Mouse (Mus musculus): ENCODE results near the gene Csnk1d. TPM values are rescaled to one million over a fixed set of nuclear protein-coding genes. Genes with fewer than 3 reads are reported as not detected.

Gene Csnk1d
- polyA plus RNA-seq, 1 experiment = 49.2 TPM

DNA sequence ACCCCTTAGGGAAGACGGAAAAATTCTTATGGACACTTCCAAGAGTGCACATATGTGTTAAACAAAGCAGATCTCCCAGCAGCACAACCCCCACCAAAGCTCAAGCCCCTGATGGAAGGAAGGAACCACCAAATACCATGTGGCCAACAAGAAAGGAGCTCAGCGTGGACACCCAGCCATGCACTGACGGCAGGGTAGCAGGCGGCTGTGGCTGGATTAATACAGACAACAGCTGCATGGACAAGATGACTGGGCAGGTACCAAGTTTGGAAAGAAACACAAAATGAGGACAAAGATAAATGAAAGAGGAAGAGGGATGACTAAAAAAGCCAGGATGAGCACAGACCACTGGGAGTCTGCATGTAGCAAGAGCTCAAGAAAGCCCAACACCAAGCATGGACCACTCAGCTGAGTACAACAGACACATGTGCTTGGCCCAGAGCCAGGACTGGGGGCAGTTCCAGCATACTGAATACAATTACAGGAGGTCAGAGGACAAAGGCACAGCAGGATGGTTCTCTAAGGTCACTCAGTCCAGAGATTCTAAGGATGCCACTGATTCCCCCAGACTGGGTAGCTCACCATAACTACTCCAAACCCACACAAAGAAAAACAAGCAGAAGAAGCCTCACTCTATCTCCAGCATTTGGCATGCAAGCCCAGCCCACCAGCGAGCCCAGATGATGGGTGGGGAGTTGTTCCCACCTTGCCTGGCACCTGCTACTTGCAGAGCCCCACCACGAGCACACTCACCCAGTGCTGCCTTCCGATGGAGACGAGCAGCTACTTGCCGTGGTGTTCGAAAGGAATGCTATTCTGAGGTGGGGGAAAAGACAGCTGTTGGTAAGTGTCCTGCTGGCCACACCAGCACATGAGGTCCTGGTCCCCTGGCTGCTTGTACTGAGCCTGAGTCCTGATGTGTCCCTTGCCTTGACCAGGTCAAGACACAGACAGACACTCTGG is 26.7 kb downstream of the Csnk1d start:
- WGBS = 94% methylated on average over 10 of the region's 10 CpGs
- Histone ChIP-seq H3K4me1 (ENCODE audit: control insufficient read depth, insufficient read depth, insufficient read length) (0 out of 2 replicates have a peak, but pooled peaks cover 4% of the 10 kb centered on the region), H3K27me3 (ENCODE audit: control insufficient read depth, insufficient read depth, low read length) (no peaks in the 10 kb centered on the region), H3K4me3 (ENCODE audit: extremely low read depth, insufficient read depth, insufficient read length) (no peak overlapping the region), H3K36me3 (ENCODE audit: control insufficient read depth, insufficient read depth, low read length) (peaks cover 55% of the 10 kb centered on the region), H3K27ac (ENCODE audit: insufficient read depth, low read length) (no peak overlapping the region)
- TF ChIP-seq POLR2A (IDR thresholded peaks at IDR 0.05; ENCODE audit: low read depth, low read length) (no peak), CTCF (IDR thresholded peaks at IDR 0.05; ENCODE audit: extremely low read depth, insufficient read depth, insufficient read length, insufficient replicate concordance) (no peak)
- no peak for DNase-seq (ENCODE audit: low read depth in 1 of 2, low spot score in 2 of 2)

DNA sequence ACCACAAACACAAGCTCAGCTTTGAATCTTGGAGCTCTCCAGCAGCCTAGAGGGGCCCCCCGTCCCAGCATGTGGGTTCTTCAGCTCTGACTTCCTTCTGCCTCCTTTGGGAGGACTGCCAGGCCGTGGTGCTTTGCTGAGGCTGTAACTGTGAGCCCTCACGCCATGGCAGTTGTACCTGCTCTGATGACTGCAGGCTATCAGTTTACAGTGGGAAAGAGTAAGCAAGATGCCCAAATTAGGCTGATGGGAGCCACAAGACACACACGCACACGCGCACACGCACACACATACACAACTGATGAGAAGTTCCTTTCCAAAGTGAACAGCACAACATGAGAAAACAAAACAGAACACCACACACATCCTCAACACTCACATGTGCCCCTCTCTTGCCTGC is 28.2 kb downstream of the Csnk1d start:
- peaks cover 47% of the 10 kb centered on the region for H3K36me3 ChIP-seq (ENCODE audit: control insufficient read depth, insufficient read depth, low read length)

GRCm38 (mm10) chr11:120962050-120962771 is 28.9 kb downstream of the Csnk1d start:
- TF ChIP-seq POLR2A (IDR thresholded peaks at IDR 0.05; ENCODE audit: low read depth, low read length) (no peak), CTCF (IDR thresholded peaks at IDR 0.05; ENCODE audit: extremely low read depth, insufficient read depth, insufficient read length, insufficient replicate concordance) (no peak)
- H3K27me3 ChIP-seq (ENCODE audit: control insufficient read depth, insufficient read depth, low read length) = no peaks in the 10 kb centered on the region
- H3K36me3 ChIP-seq (ENCODE audit: control insufficient read depth, insufficient read depth, low read length) = peaks cover 44% of the 10 kb centered on the region
- WGBS = 90% methylated on average over 13 of the region's 13 CpGs
- DNase-seq (ENCODE audit: low read depth in 1 of 2, low spot score in 2 of 2) = no peak
- H3K4me3 ChIP-seq (ENCODE audit: extremely low read depth, insufficient read depth, insufficient read length) = no peak overlapping the region
- no peak overlapping the region for H3K27ac ChIP-seq (ENCODE audit: insufficient read depth, low read length)
- 0 out of 2 replicates have a peak, but pooled peaks cover 4% of the 10 kb centered on the region for H3K4me1 ChIP-seq (ENCODE audit: control insufficient read depth, insufficient read depth, insufficient read length)

More for the DNA sequence above, 28.2 kb downstream of the Csnk1d start:
- no peak for TF ChIP-seq POLR2A (IDR thresholded peaks at IDR 0.05; ENCODE audit: low read depth, low read length)
- no peak for TF ChIP-seq CTCF (IDR thresholded peaks at IDR 0.05; ENCODE audit: extremely low read depth, insufficient read depth, insufficient read length, insufficient replicate concordance)
- Histone ChIP-seq H3K4me1 (ENCODE audit: control insufficient read depth, insufficient read depth, insufficient read length) (0 out of 2 replicates have a peak, but pooled peaks cover 4% of the 10 kb centered on the region), H3K27me3 (ENCODE audit: control insufficient read depth, insufficient read depth, low read length) (no peaks in the 10 kb centered on the region), H3K4me3 (ENCODE audit: extremely low read depth, insufficient read depth, insufficient read length) (no peak overlapping the region), H3K27ac (ENCODE audit: insufficient read depth, low read length) (no peak overlapping the region)
- 87% methylated on average over 7 of the region's 7 CpGs for WGBS
- DNase-seq (ENCODE audit: low read depth in 1 of 2, low spot score in 2 of 2) = no peak

DNA sequence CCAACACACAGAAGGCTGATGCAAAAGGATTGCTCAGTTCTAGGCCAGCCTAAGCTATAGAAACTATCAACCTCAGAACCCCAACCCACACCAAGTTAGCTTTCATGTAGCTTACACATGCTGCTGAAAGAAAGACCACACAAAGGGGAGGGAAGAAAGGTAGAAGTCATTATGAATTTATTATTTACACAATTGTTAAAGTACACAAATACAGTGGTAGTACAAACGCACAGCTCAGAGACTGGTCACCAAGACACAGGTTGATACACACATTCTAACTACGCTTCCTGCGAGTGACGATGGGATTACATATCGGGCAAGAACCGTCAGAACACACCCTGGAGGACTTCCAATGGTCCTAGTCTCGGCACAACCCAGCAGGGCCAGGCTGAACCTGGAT is 29.5 kb downstream of the Csnk1d start:
- 92% methylated on average over 7 of the region's 7 CpGs for WGBS
- no peak overlapping the region for H3K27ac ChIP-seq (ENCODE audit: insufficient read depth, low read length)
- no peak for TF ChIP-seq CTCF (IDR thresholded peaks at IDR 0.05; ENCODE audit: extremely low read depth, insufficient read depth, insufficient read length, insufficient replicate concordance)
- TF ChIP-seq POLR2A (IDR thresholded peaks at IDR 0.05; ENCODE audit: low read depth, low read length) = no peak
- H3K27me3 ChIP-seq (ENCODE audit: control insufficient read depth, insufficient read depth, low read length) = no peaks in the 10 kb centered on the region
- 0 out of 2 replicates have a peak, but pooled peaks cover 4% of the 10 kb centered on the region for H3K4me1 ChIP-seq (ENCODE audit: control insufficient read depth, insufficient read depth, insufficient read length)
- H3K36me3 ChIP-seq (ENCODE audit: control insufficient read depth, insufficient read depth, low read length) = peaks cover 44% of the 10 kb centered on the region
- H3K4me3 ChIP-seq (ENCODE audit: extremely low read depth, insufficient read depth, insufficient read length) = no peak overlapping the region
- no peak for DNase-seq (ENCODE audit: low read depth in 1 of 2, low spot score in 2 of 2)

- TF ChIP-seq CTCF (IDR thresholded peaks at IDR 0.05; ENCODE audit: extremely low read depth, insufficient read depth, insufficient read length, insufficient replicate concordance) = no peak
- no peak for TF ChIP-seq POLR2A (IDR thresholded peaks at IDR 0.05; ENCODE audit: low read depth, low read length)
- Histone ChIP-seq H3K36me3 (ENCODE audit: control insufficient read depth, insufficient read depth, low read length) (peaks cover 34% of the 10 kb centered on the region), H3K27ac (ENCODE audit: insufficient read depth, low read length) (no peak overlapping the region), H3K4me3 (ENCODE audit: extremely low read depth, insufficient read depth, insufficient read length) (no peak overlapping the region), H3K4me1 (ENCODE audit: control insufficient read depth, insufficient read depth, insufficient read length) (0 out of 2 replicates have a peak, but pooled peaks cover 4% of the 10 kb centered on the region), H3K27me3 (ENCODE audit: control insufficient read depth, insufficient read depth, low read length) (no peaks in the 10 kb centered on the region)
- 67% methylated on average over 1 of the region's 1 CpGs for WGBS
- DNase-seq (ENCODE audit: low read depth in 1 of 2, low spot score in 2 of 2) = no peak
Observed at GRCm38 (mm10) chr11:120960248-120960647, 30.9 kb downstream of the Csnk1d start.

DNA sequence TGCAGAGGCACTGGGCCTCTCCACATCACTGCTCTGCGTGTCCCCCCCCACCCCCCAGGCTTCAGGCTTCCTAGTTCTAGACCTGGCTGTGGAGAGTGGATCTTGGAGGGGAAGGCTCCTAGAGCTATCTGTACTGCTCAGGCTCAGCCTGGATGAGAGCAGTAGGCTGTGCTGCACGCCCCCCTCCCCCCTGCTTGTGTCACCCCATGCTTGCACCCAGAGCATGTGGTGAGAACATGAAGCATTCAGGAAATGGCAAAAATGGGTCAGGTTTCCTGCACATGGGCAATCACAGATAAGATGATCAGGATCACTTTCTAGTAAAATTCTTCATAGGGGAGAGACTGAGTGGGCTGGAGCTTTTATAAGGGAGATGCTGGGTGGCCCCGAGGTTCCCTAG is 31.6 kb downstream of the Csnk1d start:
- TF ChIP-seq CTCF (IDR thresholded peaks at IDR 0.05; ENCODE audit: extremely low read depth, insufficient read depth, insufficient read length, insufficient replicate concordance) (no peak), POLR2A (IDR thresholded peaks at IDR 0.05; ENCODE audit: low read depth, low read length) (no peak)
- DNase-seq (ENCODE audit: low read depth in 1 of 2, low spot score in 2 of 2) = no peak
- no peaks in the 10 kb centered on the region for H3K27me3 ChIP-seq (ENCODE audit: control insufficient read depth, insufficient read depth, low read length)
- no peak overlapping the region for H3K27ac ChIP-seq (ENCODE audit: insufficient read depth, low read length)
- peaks cover 28% of the 10 kb centered on the region for H3K36me3 ChIP-seq (ENCODE audit: control insufficient read depth, insufficient read depth, low read length)
- no peak overlapping the region for H3K4me3 ChIP-seq (ENCODE audit: extremely low read depth, insufficient read depth, insufficient read length)
- WGBS = 53% methylated on average over 3 of the region's 3 CpGs
- 0 out of 2 replicates have a peak, but pooled peaks cover 4% of the 10 kb centered on the region for H3K4me1 ChIP-seq (ENCODE audit: control insufficient read depth, insufficient read depth, insufficient read length)

Measured in spleen, adult 2 months (tissue).